Mouse (Mus musculus) liver, embryonic 11.5 days (tissue): Measurements from ENCODE around the gene Atxn7l1. TPM values are rescaled to one million over a fixed set of nuclear protein-coding genes. Genes with fewer than 3 reads are reported as not detected.

Source experiments
- ATAC-seq: fragments of 200-750 bp; cut with Nextera tagmentation; replicated peaks from 2 replicates; pipeline ENCODE4 v1.8.0; 2017; ENCODE audit warnings: moderate number of reproducible peaks, mild to moderate bottlenecking, moderate TSS enrichment, moderate library complexity; ENCODE audit not compliant: low FRiP score
- DNase-seq: peaks from one replicate; pipeline ENCODE4 v3.0.0-alpha.2; 2017; ENCODE audit warnings: low spot score
- H3K27ac ChIP-seq: fragments of 300-500 bp; sonication (generic); 2 replicates; pipeline ENCODE4 v1.5.1; 2014; ENCODE audit warnings: mild to moderate bottlenecking, low read depth, low read length, control low read depth
- H3K27me3 ChIP-seq: fragments of 300-500 bp; sonication (generic); replicated peaks from 2 replicates; pipeline ENCODE4 v1.6.1; 2014; ENCODE audit warnings: low read length, mixed read lengths; ENCODE audit not compliant: control insufficient read depth, insufficient read depth
- H3K36me3 ChIP-seq: fragments of 300-500 bp; sonication (generic); 2 replicates; pipeline ENCODE4 v1.6.1; 2014; ENCODE audit warnings: mild to moderate bottlenecking, low read length, moderate library complexity, mixed read lengths; ENCODE audit not compliant: control insufficient read depth, insufficient read depth
- H3K4me1 ChIP-seq: fragments of 300-500 bp; sonication (generic); replicated peaks from 2 replicates; pipeline ENCODE4 v1.6.1; 2014; ENCODE audit warnings: low read length, mixed read lengths; ENCODE audit not compliant: control insufficient read depth, insufficient read depth
- H3K4me2 ChIP-seq: fragments of 300-500 bp; sonication (generic); 2 replicates; pipeline ENCODE4 v1.6.1; 2014; ENCODE audit warnings: mild to moderate bottlenecking, control low read depth, moderate library complexity
- H3K4me3 ChIP-seq: fragments of 300-500 bp; sonication (generic); 2 replicates; pipeline ENCODE4 v1.5.1; 2014; ENCODE audit warnings: low read depth, low read length, control low read depth
- H3K9ac ChIP-seq: fragments of 300-500 bp; sonication (generic); 2 replicates; pipeline ENCODE4 v1.6.1; 2014; ENCODE audit warnings: low read depth, low read length, control low read depth
- H3K9me3 ChIP-seq: fragments of 300-500 bp; sonication (generic); 2 replicates; pipeline ENCODE4 v1.6.1; 2016; ENCODE audit warnings: low read length, inconsistent platforms, mixed read lengths; ENCODE audit not compliant: control insufficient read depth
- WGBS: fragments of 180-500 bp; shearing (Covaris S2); extraction: QIAGEN DNeasy Blood & Tissue Kit; methylation state at CpG from one replicate; pipeline ENCODE4 v1.1.7; 2014; 5-methylcytosine and 5-hydroxymethylcytosine counted together
- polyA plus RNA-seq: library from polyadenylated mRNA; unstranded; fragments of >200 nt; fragmentation: Nextera tagmentation; extraction: Ambion mirVana; gene quantifications from 2 replicates; pipeline ENCODE4 v1.2.1, GENCODE M21; 2014

Atxn7l1 gene
- polyA plus RNA-seq, 1 experiment from 2014 or later = 28.9 TPM

DNA sequence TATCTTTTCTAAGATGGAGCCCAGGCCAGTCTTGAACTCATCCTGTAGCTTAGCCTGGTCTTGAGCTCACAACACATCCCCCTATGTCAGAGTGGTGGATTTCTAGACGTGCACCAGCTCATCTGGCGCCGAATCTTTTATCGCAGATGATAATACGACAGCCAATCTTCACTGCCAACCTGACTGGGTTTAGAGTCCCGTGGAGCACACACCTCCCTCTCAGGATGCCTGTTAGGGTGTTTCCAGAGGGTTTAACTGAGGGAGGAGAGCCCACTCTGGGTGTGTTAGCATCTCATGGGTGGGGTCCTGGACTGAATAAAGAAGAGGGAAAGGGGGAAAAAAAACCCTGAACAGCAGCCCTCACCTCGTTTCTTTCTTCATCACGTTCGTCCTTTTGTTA is 124.9 kb downstream of the Atxn7l1 start:
- H3K4me1 ChIP-seq = no peaks in the 10 kb centered on the region
- H3K9ac ChIP-seq = no peak overlapping the region
- H3K9me3 ChIP-seq = no peaks in the 10 kb centered on the region
- no peak overlapping the region for H3K4me2 ChIP-seq
- H3K4me3 ChIP-seq = no peak overlapping the region
- 83% methylated on average over 9 of the region's 9 CpGs for WGBS
- DNase-seq (no peak), ATAC-seq (no peak)
- no peaks in the 10 kb centered on the region for H3K27me3 ChIP-seq
- H3K27ac ChIP-seq = no peak overlapping the region
- no peaks in the 10 kb centered on the region for H3K36me3 ChIP-seq

DNA sequence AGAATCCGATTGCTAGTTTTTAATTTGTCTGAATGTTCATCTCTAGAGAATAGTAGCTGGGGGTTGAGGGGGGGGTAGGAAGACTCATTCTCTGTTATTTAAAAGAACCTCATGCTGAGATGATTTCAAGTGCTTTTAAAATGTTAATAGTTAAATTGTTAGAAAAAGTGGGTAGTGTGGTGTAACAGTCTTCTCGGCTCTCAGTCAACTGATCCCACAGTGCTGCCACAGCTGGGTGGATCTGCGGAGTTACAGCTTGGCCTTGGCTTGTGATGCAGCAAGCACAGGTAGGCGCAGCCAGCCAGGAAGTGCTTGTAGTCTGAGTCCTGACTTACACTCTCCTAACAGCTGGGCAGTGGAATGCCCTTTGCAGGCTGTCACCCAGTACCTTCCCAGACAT is 125.7 kb downstream of the Atxn7l1 start:
- ATAC-seq = no peak

DNA sequence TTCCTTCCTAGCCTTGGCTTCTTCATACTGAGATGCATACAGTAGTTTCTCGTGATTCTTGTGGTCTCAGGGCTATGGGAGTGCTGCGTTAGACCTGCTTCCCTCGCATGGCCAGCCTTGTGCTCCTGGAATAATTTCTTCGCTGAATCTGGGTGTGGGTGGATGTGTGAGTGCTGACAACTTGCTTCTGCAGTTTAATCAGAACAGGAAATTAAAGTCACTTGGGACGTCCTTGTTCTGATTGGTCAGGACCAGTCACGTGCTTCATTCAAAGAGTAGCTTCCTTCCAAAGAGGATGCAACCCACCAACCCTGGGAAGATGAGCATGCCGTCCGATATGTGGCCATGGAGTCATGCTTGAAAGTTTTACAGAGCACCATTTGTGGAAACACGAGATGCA is 126.2 kb downstream of the Atxn7l1 start:
- DNase-seq (no peak), ATAC-seq (no peak)
- H3K27ac ChIP-seq = no peak overlapping the region
- H3K9me3 ChIP-seq = no peaks in the 10 kb centered on the region
- H3K36me3 ChIP-seq = no peaks in the 10 kb centered on the region
- no peaks in the 10 kb centered on the region for H3K4me1 ChIP-seq
- no peaks in the 10 kb centered on the region for H3K27me3 ChIP-seq
- no peak overlapping the region for H3K4me3 ChIP-seq
- H3K4me2 ChIP-seq = no peak overlapping the region
- H3K9ac ChIP-seq = no peak overlapping the region
- WGBS = 80% methylated on average over 9 of the region's 9 CpGs

More for the DNA sequence above, 125.7 kb downstream of the Atxn7l1 start:
- H3K36me3 ChIP-seq = no peaks in the 10 kb centered on the region
- H3K4me3 ChIP-seq = no peak overlapping the region
- H3K27ac ChIP-seq = no peak overlapping the region
- no peak overlapping the region for H3K4me2 ChIP-seq
- 81% methylated on average over 4 of the region's 4 CpGs for WGBS
- no peaks in the 10 kb centered on the region for H3K4me1 ChIP-seq
- H3K9me3 ChIP-seq = no peaks in the 10 kb centered on the region
- no peak overlapping the region for H3K9ac ChIP-seq
- DNase-seq = no peak
- no peaks in the 10 kb centered on the region for H3K27me3 ChIP-seq

DNA sequence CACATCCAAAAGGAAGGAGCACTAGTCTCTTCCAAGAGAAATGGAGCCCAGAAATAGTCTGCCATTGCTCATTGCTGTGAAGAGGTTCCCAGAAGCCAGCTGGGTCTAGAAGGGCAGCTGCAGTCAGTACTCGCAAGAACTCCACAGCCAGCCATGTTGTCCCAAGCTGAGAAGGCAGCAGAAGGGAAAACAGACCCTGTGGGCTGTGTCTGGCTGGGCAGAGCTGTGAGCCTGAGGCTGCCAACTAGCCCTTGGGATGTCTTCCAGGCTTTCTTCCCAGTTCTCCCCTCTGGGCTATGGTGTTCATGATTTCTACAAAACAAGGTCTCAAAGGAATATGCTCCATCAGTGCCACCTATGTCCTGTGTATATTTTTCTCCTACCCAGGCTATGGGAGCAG is 128.5 kb downstream of the Atxn7l1 start:
- ATAC-seq = no peak
- H3K9me3 ChIP-seq = no peaks in the 10 kb centered on the region
- 100% methylated on average over 1 of the region's 1 CpGs for WGBS

DNA sequence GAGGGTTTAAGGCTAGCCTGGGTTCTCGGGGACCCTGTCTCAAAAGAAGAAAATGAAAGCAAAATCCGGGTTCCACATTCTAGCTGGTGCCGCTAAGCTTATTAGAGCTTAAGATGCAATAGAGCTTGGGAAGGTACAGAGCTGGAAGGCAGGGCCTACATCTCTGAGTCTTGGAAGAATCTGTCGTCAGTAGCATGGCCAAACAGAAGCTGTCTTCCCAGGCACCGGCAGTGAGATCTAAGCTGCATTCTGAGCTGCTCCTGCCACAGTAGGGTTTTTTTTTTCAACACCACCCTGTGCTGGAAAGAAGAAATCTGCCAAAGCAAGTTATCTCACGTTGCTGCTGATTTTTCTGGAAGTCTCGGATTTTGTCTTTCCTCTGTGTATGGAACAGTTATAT is 129.9 kb downstream of the Atxn7l1 start:
- Histone ChIP-seq H3K4me3 (no peak overlapping the region), H3K36me3 (no peaks in the 10 kb centered on the region), H3K4me1 (no peaks in the 10 kb centered on the region), H3K9me3 (no peaks in the 10 kb centered on the region), H3K4me2 (no peak overlapping the region), H3K27me3 (no peaks in the 10 kb centered on the region), H3K27ac (no peak overlapping the region), H3K9ac (no peak overlapping the region)
- DNase-seq = no peak
- no peak for ATAC-seq
- WGBS = 79% methylated on average over 7 of the region's 7 CpGs

More for the DNA sequence above, 128.5 kb downstream of the Atxn7l1 start:
- Histone ChIP-seq H3K27me3 (no peaks in the 10 kb centered on the region), H3K4me1 (no peaks in the 10 kb centered on the region), H3K27ac (no peak overlapping the region), H3K4me2 (no peak overlapping the region), H3K4me3 (no peak overlapping the region), H3K9ac (no peak overlapping the region), H3K36me3 (no peaks in the 10 kb centered on the region)
- DNase-seq = no peak

DNA sequence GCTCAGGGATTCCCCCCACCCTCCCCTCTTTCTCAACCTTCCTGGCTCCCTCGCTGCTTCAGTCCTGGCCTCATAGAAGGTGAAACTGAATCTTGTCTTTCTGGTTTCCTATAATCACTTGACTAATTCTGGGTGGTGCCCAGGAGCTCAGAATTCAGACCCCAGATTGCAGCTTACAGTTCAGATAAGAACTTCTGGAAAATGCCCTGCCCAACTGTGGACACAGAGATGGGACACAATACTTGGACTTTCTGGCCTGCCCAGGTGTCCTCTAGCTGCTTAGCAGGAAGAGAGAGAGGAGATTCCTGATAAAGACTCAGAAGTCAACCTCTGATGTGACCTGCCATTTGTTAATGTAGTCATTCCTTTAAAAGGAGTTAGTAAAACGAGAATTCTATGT is 131.7 kb downstream of the Atxn7l1 start:
- Histone ChIP-seq H3K4me3 (no peak overlapping the region), H3K27me3 (no peaks in the 10 kb centered on the region), H3K9ac (no peak overlapping the region), H3K4me2 (no peak overlapping the region), H3K36me3 (no peaks in the 10 kb centered on the region), H3K9me3 (no peaks in the 10 kb centered on the region), H3K4me1 (no peaks in the 10 kb centered on the region), H3K27ac (no peak overlapping the region)
- 58% methylated on average over 2 of the region's 2 CpGs for WGBS
- DNase-seq (no peak), ATAC-seq (no peak)

DNA sequence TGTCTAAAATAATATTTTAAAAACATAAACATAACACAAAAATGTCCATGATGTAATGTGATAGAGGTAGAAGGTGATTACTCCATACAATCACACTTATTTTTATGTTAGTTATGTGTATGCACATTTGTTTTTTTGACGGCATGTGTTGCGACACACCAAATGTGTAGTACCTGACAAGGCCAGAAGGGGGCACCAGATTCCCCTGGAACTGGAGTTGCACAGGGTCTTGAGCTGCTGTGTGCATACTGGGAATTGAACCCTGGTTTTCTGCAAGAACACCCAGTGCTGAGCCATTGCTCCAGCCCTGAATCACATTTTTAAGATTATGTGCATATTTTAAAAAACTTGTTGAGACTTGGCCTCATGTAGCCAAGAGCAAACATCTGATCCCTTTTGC is 133.3 kb downstream of the Atxn7l1 start:
- Histone ChIP-seq H3K9me3 (no peaks in the 10 kb centered on the region), H3K36me3 (no peaks in the 10 kb centered on the region), H3K4me3 (no peak overlapping the region), H3K4me2 (no peak overlapping the region), H3K27me3 (no peaks in the 10 kb centered on the region), H3K9ac (no peak overlapping the region), H3K4me1 (no peaks in the 10 kb centered on the region), H3K27ac (no peak overlapping the region)
- DNase-seq (peak; percentile 51), ATAC-seq (no peak; the same call in 1 of the 2 replicates)
- WGBS = 22% methylated on average over 2 of the region's 2 CpGs

DNA sequence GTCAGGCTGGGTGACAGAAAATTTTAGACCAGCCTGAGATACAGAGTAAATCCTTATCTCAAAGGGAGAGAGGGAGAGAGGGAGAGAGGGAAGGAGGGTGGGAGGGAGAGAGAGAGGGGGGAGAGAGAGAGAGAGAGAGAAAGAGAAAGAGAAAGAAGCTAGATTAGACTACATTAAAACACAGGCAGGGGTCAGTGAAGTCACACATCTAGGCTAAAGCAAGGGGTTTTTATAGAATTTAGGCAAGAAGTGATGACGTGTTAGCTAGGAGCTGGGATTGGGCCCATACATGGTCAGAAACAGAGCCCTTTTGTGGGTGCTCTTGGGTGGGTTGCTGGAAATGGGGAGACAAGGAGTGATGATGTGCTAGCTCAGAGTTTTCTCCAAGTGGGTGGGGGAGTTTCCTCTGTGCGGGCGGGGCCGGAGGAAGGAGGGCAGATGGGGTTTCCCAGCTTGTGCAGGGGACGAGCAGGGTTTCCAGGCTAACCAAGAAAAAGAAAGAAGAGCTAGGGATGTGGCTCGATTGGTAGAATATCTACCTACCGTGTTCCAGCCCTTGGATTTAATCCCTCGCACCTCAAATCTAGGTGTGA is 136.9 kb downstream of the Atxn7l1 start:
- Histone ChIP-seq H3K36me3 (no peaks in the 10 kb centered on the region), H3K4me3 (no peak overlapping the region), H3K9ac (no peak overlapping the region), H3K4me1 (no peaks in the 10 kb centered on the region), H3K9me3 (no peaks in the 10 kb centered on the region), H3K27ac (no peak overlapping the region), H3K4me2 (no peak overlapping the region), H3K27me3 (no peaks in the 10 kb centered on the region)
- ATAC-seq = no peak
- DNase-seq = no peak
- 77% methylated on average over 8 of the region's 8 CpGs for WGBS

DNA sequence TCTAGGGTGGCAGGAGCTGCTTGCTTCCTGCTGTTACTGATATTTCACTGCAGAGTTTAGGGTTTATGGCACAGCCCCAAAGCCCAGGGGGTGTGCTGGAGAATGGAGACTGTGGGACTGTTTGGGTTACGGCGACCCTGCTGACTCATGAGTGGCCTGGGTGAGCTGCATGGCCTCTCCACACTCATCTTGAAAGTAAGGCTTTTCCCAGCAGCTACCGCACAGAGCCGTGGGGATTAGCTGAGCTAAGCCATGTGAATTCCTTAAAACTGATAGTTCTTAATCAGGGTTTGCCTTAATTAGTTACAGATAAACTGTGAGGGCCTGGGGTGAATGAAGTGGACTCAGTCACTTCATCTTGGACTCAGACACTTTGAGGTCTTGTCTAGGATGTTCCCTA is 137.9 kb downstream of the Atxn7l1 start:
- H3K4me1 ChIP-seq = no peaks in the 10 kb centered on the region

More for the DNA sequence above, 137.9 kb downstream of the Atxn7l1 start:
- Histone ChIP-seq H3K4me3 (no peak overlapping the region), H3K36me3 (no peaks in the 10 kb centered on the region), H3K9ac (no peak overlapping the region), H3K4me2 (no peak overlapping the region), H3K27me3 (no peaks in the 10 kb centered on the region), H3K27ac (no peak overlapping the region), H3K9me3 (no peaks in the 10 kb centered on the region)
- no peak for DNase-seq
- ATAC-seq = no peak; the same call in 1 of the 2 replicates
- 56% methylated on average over 4 of the region's 4 CpGs for WGBS
